Mouse (Mus musculus) embryo, embryonic 9.5 days (tissue): ENCODE measurements around the gene Mthfd2l.
A peak's percentile ranks its signal among the peaks of the same experiment; 100 is the strongest.

ENCODE experiments used
- DNase-seq: peaks from one replicate; pipeline ENCODE4 v3.0.0-alpha.2; 2017; ENCODE audit errors: extremely low spot score

Gene Mthfd2l

DNA sequence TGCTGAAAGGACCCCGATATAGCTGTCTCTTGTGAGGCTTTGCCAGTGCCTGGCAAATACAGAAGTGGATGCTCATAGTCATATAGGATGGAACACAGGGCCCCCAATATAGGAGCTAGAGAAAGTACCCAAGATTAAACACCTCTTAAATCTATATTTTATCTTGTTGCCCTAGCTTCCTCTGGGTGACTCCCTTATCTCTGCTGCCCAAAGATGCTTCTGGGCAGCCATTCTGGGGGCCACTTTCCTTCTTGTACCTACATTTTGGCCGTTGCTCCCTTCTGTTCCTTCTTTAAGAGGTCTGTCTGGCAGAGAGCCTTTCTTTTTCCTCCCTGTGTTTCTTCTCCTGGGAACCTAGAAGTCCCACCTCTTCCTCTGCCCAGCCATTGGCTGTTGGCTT is 14.5 kb downstream of the Mthfd2l start:
- DNase-seq = no peak

DNA sequence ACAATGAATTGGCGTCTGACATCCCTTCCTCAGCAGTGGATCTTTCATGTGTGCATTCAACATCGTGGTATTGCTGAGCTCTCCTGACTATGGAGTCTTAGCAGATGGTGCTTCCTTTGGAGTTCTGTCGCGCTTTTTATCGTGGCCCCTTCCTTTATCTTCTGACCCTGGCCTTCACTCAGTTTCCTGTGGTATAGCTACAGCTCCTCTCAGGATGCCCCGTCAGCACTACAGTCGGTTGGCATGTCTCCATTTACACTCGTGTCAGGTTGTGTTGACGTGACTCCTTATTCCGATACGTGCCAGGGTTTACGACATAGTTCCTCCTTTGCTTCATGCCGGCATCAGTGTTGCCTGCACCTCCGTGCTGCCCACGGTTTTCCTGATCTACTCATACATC is 18.6 kb downstream of the Mthfd2l start:
- no peak for DNase-seq

DNA sequence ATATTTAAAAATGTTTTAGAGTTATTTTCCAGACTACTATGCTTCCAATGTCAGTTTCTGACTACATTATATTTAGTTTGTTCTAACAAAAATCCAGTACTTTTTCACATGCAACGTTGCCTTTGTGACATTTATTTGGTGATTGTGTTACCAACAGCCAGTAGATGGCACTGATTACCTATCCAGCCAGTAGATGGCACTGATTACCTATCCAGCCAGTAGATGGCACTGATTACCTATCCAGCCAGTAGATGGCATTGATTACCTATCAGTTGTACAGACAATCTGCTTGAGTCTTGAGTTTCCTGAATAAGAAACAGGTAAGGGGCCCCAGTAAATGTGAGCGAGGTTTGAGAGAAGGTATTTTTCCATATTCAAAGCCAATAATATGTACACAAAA is 20.6 kb downstream of the Mthfd2l start:
- no peak for DNase-seq

DNA sequence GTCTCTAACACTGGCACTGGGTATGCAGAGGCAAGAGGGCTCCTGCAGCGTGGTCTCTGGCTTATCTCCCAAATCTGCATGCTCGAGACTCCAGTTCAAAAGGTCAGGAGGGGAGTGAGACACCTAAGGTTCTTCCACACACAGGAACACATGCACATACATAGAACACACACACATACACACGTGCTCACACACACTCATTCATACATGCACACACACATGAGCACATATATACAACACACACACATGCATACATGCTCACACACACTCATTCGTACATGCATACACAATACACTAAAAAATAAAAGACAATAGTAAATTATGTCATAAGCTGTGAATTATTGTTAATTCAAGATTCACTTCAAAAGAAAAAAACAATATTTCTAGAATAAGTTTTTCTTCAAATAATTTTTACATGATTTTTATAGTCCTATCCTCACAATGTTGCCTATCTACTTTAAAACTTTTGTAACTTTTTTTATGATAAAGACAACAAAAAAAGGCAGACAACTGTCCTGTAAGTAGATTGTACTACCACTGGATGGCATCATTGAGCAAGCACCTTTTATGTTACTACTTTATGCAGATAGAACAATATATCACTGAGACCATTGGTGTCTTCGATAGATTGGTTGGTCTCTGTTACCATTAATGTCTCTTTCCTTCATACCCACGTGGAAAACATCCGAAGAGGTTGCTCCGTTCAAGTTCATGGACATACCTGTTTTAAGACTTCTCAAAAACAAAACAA is 22.0 kb downstream of the Mthfd2l start:
- no peak for DNase-seq

DNA sequence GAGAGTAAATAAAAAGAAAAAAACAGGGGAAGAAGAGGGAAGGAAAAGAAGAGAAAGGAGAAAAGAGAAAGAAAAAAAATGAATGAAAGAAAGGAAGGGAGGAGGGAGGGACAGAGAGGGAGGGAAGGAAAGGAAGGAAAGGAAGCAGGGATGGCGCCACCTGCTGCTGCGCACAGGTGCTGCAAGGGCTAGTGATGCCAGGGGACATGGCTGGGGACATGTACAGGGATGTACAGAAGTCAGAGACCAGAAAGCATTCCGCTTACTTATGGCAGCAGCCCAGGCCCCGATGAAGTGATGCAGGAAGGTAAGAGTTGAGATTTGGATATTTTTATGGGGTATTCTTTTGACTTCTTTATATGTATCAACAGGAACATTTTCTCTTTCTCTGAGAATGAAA is 33.4 kb downstream of the Mthfd2l start:
- DNase-seq = no peak

DNA sequence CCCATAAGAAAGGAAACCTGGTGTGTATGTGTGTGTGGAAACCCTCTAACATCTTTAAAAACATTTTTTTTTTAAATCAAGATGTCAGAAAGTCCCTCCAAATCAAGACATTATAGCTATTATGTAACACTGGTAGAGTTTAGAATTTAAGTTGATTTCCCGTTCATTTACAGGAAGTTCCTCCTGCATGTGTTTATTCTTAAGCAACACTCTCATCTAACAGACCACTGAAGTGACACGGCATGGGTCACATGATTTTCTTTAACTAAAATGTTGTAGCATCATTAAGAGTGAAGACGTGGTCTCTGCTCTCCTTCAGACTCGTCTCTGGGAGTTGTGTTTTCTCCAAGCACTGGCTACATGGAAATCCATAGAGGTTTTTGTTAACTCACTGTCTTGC is 33.8 kb downstream of the Mthfd2l start:
- DNase-seq = no peak

DNA sequence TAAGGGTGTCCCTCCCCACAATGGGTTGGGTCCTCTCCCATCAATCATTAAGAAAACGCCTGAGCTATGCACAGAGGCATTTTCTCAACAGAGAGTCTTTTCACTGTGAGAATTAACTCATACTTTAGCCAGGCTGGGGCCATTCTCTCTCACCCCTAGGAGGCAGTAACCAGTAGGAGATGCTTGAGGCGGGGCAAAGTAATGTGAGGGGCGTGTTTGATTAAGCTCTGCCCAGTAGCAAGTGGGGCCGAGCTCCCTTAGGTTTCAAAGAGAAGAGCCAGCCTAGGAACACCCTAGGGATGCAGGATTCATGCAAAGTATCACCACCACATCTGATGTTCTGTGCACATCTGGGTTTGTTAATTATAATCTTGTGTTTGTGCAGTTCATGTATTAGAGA is 34.5 kb downstream of the Mthfd2l start:
- DNase-seq = no peak

DNA sequence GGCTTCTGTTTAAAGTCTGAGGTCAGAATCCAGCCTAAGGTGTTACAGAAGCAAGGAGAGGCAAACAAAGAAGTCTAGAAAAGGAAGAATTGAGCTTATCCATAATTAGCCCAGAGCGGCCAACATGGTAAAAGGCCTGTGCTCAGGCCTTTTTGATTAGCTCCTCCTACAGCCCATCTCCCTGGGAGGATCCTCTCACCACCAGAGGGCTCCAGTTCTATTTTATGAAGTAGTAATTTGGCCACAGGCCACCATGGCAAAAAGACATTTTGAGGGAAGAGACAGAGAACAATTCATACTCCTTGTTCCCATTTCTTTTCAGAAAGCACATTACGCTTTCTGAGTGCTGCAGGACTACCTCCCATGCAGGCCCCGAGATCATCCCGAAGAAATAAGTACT is 46.3 kb downstream of the Mthfd2l start:
- peak; percentile 23 for DNase-seq

DNA sequence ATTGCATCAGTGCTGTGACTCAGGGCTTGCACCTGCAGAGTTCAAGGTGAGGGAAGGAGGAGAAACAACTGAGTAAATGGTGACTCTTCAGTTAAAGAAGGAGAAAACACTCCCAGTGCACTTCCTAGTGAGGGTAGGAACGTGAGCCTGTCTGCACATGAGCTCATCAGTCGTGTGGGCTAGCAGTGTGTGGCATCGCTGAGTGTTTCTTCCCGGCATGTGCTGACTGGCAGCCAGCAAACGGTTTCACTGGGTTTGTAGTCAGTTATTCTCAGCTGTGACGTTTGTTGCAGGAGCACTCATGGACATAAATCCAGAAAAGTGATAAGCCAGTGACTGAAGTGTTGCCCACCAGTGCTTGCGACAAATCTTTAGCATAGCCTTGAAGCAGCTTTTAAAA is 49.4 kb downstream of the Mthfd2l start:
- DNase-seq = no peak

DNA sequence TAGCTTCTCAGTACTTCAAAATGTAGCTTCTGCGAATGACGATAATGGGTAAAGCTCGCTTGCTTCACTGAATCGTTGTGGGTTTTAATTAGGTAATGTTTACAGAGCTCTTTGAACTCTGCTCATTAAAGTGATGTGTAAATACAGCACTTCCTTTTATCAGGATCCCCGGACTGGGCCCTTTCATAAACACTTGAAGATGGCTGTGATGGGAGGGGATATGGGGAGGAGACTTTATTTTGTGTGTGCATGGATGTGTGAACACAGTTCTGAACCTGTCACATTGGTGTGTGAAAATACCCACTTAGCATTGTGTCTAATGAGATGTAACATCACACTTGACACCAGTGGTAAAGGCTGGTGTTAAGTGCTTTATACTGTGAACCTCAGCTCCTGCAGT is 56.7 kb downstream of the Mthfd2l start:
- DNase-seq = no peak

DNA sequence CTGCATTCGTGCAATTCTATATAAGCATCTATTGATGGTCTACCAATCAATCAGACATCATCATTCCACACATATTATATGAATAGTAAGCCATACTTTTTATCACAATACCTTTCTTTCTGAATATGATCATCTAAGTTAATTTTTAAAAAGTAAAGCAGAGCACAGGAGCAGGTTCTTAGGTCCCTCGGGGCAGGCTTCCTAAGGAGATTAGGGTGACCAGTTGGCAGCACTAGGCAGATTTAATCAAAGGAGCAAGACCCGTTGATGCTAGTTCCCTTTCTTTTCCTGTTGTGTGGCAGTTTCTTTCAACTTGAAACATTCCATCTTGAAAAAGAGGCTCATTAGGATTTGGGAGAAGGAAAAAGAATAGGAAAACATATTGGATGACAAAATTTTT is 57.2 kb downstream of the Mthfd2l start:
- no peak for DNase-seq

DNA sequence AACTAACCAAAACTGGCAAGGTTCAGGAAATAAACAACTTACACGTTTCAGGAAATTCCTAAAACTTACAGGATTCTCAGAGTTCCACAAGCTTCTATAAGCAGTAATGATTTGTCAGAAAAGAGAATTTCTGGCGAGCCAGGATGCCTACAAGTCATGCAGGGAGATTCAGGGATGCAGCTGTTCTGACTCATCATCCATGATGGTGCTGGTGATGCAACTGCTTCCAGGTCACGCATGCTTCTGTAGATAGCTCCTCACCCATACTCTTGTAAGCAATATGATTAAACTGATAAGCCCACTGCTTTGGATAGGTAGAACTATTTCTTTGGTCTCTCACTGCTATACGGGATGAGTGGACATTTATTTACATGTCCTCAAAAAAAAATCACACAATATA is 57.7 kb downstream of the Mthfd2l start:
- no peak for DNase-seq

DNA sequence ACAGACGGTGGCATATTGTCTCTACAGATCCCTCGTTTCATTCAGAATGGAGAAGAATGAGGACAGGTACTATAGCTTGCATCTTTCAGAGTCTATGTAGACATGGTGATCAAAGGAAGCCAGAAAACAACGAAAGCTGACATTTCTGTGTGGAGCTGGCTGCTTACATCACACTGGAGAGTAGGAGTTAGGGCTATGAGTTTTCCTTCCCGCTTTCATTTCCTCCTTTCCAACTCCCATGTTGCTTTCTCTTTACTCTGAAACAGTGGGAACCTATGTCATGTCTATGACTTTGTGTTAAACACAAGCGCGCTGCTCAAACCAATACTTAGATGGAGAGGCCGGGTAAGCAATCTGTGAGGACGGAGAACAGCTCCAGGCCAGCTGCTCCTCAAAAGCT is 69.0 kb downstream of the Mthfd2l start:
- no peak for DNase-seq

DNA sequence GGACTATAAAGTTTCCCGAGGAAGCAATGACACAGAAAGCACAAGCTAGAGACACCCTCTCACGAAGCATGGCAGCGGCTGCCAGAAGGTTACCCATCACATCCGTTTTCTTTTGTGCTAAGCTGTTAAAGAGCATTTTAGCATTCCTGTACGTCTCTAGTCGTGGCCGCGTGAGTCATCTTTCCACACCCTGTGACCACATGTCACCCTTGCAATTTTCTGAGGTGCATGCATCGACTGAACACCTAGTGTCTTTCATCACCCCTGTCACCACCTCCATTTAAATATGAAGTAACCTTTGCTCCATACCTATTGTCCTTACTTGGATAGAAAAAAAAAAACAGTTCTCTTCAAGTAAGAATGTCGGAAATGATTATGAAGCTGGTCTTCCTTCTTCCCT is 84.3 kb downstream of the Mthfd2l start:
- no peak for DNase-seq

DNA sequence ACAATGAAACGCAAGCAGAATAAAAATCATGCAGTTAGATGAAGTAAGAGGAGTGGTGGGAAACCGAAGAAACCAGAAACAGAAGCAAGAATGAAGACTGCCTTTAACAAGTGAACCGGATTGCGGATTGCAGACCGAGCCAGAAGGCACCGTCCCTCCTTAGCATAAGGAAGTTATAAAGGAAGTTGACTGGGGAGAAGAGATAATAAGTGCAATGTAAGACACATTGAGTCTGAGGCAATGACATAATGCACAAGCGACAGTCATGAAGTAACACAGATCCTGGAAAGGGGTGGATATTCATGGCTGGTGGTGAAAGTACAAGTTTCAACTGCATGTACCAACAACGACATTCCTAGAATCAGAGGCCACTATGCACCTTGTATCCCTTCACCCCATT is 92.2 kb downstream of the Mthfd2l start:
- no peak for DNase-seq

DNA sequence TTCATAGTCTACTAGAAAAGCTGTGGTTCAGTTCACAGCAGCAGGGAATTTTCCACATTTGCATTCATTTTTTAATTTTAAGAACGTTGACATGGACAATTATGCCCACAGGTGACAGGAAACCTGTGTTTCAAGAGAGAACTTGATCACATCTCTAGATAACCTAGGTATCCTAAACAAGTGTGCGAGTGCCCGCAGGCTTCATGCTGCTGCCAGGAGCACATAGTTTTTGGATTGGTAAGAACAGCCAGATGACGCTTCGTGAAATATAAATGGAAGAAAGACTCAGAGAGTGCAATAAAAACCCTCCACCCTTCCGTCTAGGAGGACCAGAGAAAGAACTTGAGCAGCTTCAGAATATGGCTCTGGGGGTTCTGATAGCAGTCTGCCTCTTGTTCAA is 96.2 kb downstream of the Mthfd2l start, which contains the start of gene Epgn:
Gene Epgn (plus strand): TSS at position 301 of the 400 bp plus-strand sequence.
- DNase-seq = no peak

DNA sequence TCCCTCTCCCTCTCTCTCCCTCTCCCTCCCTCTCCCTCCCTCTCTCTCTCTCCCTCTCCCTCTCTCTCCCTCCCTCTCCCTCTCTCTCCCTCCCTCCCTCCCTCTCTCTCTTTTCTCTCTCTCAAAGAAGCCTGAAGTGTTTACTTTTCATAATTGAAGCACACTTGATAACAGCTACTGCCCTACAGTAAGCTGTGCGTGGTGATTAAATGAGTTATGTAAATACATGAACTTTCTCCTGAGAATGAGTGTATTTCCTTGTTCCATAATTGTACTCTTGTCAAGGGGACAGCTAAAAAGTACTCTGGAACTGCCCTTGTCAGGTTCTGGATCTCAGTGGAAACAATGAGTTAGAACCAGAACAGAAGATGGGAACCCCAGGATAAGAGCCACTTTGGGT is 96.9 kb downstream of the Mthfd2l start:
- no peak for DNase-seq

DNA sequence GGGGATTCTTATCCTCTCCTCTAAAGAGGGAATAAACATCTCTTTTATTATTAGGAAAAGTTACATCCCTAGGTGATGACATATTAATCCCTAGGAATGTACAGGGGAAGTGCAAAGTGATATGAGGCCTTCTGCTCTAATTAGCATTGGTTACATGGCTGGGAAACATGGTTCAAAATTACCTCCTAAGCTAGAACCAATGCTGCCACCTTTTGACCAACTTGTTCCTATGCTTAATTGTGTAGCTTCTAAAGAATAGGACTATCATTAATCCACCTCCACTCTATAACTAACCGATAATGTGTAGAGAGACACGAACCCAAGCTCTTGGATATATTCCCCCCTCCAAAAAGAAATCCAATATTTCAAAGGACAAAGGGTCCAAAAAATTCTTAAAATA is 99.7 kb downstream of the Mthfd2l start:
- no peak for DNase-seq

DNA sequence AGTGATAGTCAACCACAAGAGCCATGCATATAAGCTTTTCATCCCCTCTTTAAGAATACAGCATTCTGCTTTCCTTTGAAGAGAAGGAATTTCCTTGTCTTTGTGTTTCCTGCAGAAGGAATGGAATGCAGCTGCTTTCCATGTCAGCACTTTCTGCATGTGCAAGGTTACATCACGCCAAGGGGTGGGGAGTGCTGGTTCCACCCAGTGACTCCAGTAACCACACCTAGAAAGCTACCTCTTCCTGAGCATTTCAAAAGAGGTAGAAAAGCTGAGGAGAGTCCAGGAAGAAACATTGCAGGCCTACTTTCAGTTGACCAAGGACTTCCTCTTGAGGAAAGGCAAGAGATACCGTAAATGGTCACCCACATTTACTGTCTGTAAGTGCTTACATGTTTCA is 104.4 kb downstream of the Mthfd2l start:
- no peak for DNase-seq

DNA sequence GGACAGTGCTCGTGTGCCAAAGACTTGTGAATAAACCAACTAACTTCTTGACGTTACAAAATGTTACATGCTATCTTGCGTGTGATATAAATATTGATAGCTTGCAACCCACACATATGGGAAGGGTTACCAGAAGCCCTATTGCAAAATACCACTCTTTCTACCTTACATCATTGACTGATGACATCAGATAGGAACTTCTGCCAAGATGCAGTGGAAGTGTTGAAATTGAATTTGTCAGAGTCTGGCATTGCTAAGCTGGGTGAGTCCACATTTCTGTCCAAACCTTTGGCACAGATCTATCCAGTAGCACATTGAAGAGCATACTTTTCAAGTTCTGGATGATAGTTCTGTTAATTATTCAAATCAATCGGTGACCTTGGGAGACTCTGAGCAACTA is 105.7 kb downstream of the Mthfd2l start:
- DNase-seq = no peak

DNA sequence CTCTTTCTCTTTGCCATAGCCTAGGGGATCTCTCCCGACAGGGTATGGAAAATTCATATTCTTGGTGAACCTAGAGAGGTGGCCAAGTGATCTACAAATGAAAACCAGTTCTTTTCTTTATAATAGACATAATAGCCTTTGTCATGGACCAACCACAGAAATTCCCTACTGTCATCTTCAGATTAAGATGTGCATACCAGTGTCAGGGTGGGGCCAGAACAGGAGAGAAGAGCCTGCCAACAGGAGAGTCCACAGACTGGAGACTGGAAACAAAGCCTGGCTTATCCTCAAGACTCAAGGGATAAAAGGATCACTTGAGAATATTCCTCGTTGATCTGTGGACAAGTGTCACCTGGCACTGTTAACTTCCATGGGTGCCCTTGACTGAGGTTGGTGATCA is 106.8 kb downstream of the Mthfd2l start:
- no peak for DNase-seq

DNA sequence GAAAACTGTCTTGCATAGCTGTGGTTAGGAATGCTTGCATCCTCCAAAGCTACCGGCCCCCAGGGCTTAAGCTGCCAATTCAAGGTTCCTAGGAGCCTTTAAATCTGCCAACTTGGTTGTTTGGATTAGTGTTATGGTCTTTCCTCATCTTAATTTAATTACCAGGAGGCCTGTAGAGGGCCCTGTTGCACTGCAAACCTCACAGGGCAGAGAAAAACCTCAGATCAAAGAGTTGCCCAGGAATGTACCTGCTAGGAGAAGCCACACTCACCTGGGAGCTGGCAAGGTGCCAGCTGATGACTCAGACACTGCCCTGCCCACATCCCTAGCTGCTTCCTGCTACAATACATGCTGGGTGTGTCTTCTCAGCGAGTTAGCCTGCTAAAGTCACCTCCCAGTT is 107.6 kb downstream of the Mthfd2l start:
- DNase-seq = no peak

DNA sequence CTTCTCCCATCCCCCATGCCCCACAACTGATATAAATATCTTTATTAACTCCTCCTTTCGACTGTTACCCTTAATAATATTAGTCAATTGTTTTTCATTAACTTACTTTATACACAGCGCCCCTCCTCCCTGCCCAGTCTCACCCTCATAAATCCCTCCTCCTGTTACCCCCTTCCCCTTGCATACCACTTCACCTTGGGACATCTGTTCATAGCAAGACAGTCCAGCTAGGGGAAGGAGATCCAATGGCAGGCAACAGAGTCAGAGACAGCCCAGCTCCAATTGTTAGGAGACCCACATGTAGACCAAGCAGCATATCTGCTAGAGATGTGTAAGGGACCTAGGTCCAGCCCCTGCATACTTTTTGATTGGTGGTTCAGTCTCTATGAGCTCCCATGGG is 108.0 kb downstream of the Mthfd2l start:
- DNase-seq = no peak

DNA sequence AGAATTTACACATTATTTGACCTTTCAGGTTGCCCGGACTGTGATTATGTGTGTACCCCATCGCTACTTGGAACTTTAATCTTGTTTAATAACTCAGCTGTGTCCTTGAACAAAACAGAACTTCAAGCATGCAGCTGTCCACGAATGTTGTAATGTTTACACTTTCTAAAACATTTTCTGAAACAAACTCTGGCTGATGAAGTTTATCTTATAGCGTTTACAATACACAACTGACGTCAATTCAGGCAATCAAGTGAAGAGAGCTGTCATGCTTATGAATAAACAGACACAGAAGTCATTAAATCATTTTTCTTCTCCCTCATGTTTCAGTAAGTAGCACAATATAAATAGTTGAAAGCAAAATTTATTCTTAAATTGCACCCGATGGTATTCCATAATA is 117.1 kb downstream of the Mthfd2l start:
- DNase-seq = no peak
